Mouse (Mus musculus) central nervous system, embryonic 14 days (tissue): ENCODE data around the gene Gpc5. TPM values are rescaled to one million over a fixed set of nuclear protein-coding genes. Genes with fewer than 3 reads are reported as not detected.

Experiments used
- polyA plus RNA-seq: library from polyadenylated mRNA; depleted of rRNA; stranded (reverse); fragments of >200 nt; gene quantifications from 2 replicates; pipeline ENCODE4 v1.2.3, GENCODE M21; 2012; rRNA removed

Gene Gpc5
- 1.8 and 2.0 TPM in 2 replicates for polyA plus RNA-seq

DNA sequence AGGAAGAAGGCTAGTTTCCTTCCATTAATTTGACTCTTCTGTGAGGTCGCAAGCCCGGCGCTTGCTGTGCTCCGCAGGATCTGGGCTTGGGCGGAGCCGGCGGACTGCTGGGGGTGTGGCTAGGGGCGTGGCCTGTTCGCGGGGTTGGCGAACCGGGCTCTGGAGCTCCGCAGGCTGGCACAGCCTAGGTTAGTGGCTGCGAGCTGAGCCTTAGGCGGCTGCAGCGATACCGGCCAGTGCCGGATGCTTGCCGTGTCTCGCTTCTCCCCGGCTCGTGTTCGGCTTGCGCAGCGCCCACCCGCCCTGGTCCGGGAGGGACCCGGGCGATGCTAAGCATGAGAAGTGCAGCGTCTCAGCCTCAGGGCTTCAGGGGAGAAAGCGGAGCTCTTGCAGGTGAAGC is at the start of gene Gpc5:
Gene Gpc5, plus strand, starts transcription at position 135 of the 400 bp plus-strand sequence.

